Mouse (Mus musculus) embryonic facial prominence, embryonic 10.5 days (tissue): ENCODE data around the gene Slc47a1. TPM values are rescaled to one million over a fixed set of nuclear protein-coding genes. Genes with fewer than 3 reads are reported as not detected.

Experiments used
- DNase-seq: peaks from one replicate; pipeline ENCODE4 v3.0.0-alpha.2; 2017; ENCODE audit warnings: low spot score
- H3K27ac ChIP-seq: fragments of 300-500 bp; sonication (generic); replicated peaks from 2 replicates; pipeline ENCODE4 v1.5.1; 2016; ENCODE audit warnings: mild to moderate bottlenecking
- H3K27me3 ChIP-seq: fragments of 300-500 bp; sonication (generic); replicated peaks from 2 replicates; pipeline ENCODE4 v1.6.1; 2016; ENCODE audit warnings: low read depth, mild to moderate bottlenecking; ENCODE audit not compliant: poor library complexity, severe bottlenecking
- H3K36me3 ChIP-seq: fragments of 300-500 bp; sonication (generic); replicated peaks from 2 replicates; pipeline ENCODE4 v1.6.1; 2016; ENCODE audit warnings: mild to moderate bottlenecking, moderate library complexity
- H3K4me1 ChIP-seq: fragments of 300-500 bp; sonication (generic); 2 replicates; pipeline ENCODE4 v1.6.1; 2016
- H3K4me3 ChIP-seq: fragments of 300-500 bp; sonication (generic); 2 replicates; pipeline ENCODE4 v1.5.1; 2016; ENCODE audit warnings: mild to moderate bottlenecking, moderate library complexity
- H3K9me3 ChIP-seq: fragments of 300-500 bp; sonication (generic); 2 replicates; pipeline ENCODE4 v1.6.1; 2016; ENCODE audit warnings: mild to moderate bottlenecking
- WGBS: fragments of 180-500 bp; shearing (Covaris S2); methylation state at CpG from one replicate; pipeline ENCODE4 v1.1.7; 2016; 5-methylcytosine and 5-hydroxymethylcytosine counted together
- polyA plus RNA-seq: library from polyadenylated mRNA; unstranded; fragments of >200 nt; fragmentation: Nextera tagmentation; extraction: Ambion mirVana; gene quantifications from 2 replicates; pipeline ENCODE4 v1.2.1, GENCODE M21; 2016

Gene Slc47a1
- polyA plus RNA-seq, 1 experiment from 2014 or later = 0.05 TPM

DNA sequence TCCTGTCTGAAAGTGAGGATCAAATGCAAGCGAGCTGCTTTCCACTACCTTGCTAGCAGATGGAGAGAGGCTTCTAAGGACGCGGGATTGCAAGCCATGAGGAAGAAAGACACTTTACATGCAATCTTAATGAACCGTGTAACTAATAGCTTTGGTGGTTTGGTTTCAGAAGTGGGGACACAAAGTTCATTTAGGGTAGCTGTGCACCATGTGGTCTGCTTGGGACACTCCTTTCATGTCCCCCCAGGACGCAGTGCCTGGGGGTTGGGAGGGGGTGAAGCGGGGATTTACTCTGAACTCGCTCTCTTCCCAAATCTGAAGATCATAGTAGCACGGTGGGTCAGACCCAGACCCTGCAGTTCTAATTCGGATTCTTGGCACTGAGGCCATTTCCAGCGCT is 36.2 kb downstream of the Slc47a1 start:
- peak overlapping the region; percentile 56 for H3K4me3 ChIP-seq
- H3K4me1 ChIP-seq = peaks cover 12% of the 10 kb centered on the region
- no peaks in the 10 kb centered on the region for H3K36me3 ChIP-seq
- peaks cover 68% of the 10 kb centered on the region for H3K27me3 ChIP-seq
- WGBS = 20% methylated on average over 10 of the region's 10 CpGs
- no peak overlapping the region for H3K27ac ChIP-seq
- peak; percentile 15 for DNase-seq
- no peaks in the 10 kb centered on the region for H3K9me3 ChIP-seq

DNA sequence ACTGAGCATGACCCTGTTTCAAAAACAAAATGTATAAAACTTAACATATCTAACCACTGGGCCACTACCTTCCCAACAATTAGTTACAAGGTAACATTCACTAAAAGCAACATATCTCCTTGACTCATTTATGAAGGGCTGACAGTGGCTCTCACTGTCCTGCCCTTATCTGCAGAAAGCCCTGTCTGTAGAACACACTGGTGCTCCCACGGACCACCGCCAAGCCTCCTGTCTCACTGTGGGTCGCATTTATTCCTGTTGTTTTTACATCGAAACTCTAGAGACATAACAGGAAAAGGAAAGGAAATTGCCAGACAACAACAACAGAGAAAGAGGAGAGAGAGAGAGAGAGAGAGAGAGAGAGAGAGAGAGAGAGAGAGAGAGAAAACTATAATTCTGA is 36.9 kb downstream of the Slc47a1 start:
- WGBS = 82% methylated on average over 4 of the region's 4 CpGs

DNA sequence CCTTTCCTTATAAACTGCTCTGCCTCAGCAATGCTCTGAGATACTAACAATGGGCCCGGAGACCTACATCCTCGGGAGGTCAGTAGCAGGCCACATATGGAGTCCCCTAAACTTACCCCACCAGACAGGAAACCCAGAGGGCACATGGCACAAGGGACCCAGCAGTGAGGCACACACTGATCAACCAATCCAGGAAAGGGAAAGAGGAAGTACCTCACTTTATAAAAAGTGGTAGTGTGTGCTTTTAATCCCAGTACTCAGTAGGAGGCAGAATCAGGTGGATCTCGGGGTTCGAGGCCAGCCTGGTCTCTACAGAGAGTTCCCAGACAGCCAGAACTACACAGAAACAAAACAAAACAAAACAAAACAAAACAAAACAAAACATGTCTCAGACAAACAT is 37.8 kb downstream of the Slc47a1 start:
- Histone ChIP-seq H3K36me3 (no peaks in the 10 kb centered on the region), H3K27ac (no peak overlapping the region), H3K4me1 (peaks cover 12% of the 10 kb centered on the region), H3K4me3 (no peak overlapping the region), H3K27me3 (peaks cover 59% of the 10 kb centered on the region), H3K9me3 (no peaks in the 10 kb centered on the region)
- no peak for DNase-seq
- WGBS = 80% methylated on average over 4 of the region's 4 CpGs

More for the DNA sequence above, 36.9 kb downstream of the Slc47a1 start:
- no peak overlapping the region for H3K27ac ChIP-seq
- peaks cover 67% of the 10 kb centered on the region for H3K27me3 ChIP-seq
- no peak for DNase-seq
- H3K9me3 ChIP-seq = no peaks in the 10 kb centered on the region
- H3K36me3 ChIP-seq = no peaks in the 10 kb centered on the region
- H3K4me3 ChIP-seq = no peak overlapping the region
- H3K4me1 ChIP-seq = peaks cover 12% of the 10 kb centered on the region

DNA sequence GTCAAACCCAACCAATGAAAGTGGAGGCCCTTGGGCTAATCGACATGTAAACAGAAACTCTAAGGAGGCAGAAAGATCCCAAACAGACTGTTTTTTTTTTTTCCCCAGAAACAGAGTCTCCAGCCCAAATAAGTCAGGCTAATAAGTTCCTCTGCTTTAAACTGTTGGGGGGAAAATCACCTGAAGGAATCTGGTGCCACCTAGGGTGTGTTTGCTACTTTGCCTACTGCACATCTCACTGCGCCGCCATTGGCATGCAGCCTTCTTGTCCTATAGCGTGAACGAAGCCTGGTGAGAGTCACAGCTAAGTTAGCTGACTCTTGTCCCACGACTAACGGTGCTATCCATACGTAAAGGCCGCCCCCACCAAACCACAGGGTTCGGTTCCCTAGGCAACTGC is 40.6 kb downstream of the Slc47a1 start:
- Histone ChIP-seq H3K4me3 (no peak overlapping the region), H3K36me3 (no peaks in the 10 kb centered on the region)
- WGBS = 78% methylated on average over 10 of the region's 10 CpGs

DNA sequence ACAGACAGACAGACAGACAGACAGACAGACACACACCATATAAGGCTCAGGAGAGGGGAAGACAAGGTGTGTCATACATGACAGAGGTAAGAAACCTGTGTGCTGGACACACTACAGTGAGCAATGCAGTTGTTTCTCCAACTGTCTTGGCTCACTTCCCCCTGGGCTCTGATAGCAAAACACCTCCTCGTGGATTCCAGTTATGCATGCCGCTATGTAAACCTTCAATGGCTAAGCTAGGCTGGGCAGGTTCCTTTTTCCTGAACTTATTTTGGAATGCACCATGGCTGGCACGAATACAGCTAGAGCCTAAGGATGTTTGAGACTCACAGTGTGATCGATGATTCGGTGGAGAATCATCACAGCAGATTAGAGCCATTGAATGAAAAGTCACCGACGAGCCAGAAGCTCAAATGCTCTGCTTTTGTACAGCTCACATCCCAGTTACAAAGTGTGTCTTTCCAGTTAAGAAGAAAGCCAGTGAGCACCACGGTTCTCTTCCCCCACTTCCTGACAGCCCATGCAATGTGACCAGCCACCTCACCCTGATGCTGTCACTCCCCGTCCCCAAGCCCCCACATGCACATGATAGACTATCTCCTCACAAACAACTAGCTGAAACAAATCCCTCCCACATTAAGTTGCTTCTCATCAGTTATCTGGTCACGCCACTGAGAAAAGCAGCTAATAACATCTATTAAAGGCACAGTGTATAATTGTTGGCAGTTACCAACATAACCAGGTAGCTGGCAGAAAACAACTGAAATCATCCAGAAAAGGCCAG is 57.0 kb downstream of the Slc47a1 start:
- H3K4me1 ChIP-seq = peaks cover 8% of the 10 kb centered on the region
- WGBS = 75% methylated on average over 10 of the region's 10 CpGs
- DNase-seq = no peak

More for the DNA sequence above, 40.6 kb downstream of the Slc47a1 start:
- peaks cover 31% of the 10 kb centered on the region for H3K27me3 ChIP-seq
- no peak overlapping the region for H3K27ac ChIP-seq
- no peak for DNase-seq
- peaks cover 8% of the 10 kb centered on the region for H3K4me1 ChIP-seq
- no peaks in the 10 kb centered on the region for H3K9me3 ChIP-seq

DNA sequence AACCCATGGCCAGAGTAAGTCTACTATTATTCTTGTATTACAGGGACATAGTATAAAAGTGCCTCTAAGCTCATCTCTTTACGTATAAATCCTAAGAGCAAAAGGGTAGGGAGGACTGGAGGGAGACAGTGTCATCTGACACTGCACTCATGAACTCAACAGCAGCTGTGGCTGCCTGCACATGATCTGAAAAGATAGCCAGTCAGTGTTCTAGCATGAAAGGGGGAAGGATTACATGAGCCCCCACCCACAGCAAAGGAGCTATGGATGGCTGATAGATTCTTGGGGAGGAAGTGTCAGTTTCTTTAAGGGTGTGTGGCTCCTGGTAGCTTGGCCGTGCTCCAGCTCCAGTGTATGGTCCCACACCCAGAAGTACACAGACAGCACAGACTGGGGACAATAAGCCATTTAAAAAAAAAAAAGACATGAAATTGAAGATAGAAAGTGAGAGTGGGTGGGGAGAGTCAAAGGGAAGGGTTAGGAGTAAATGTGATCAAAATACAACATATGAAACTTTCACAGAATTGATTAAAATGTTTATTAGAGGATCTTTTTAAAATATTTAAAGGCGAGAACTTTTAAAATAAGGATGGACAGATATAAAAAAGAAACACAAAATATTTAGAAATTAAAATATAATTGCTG is 58.1 kb downstream of the Slc47a1 start:
- Histone ChIP-seq H3K36me3 (no peaks in the 10 kb centered on the region), H3K4me3 (no peak overlapping the region), H3K27me3 (no peaks in the 10 kb centered on the region), H3K4me1 (peaks cover 8% of the 10 kb centered on the region), H3K9me3 (no peaks in the 10 kb centered on the region), H3K27ac (no peak overlapping the region)
- 70% methylated on average over 3 of the region's 3 CpGs for WGBS
- DNase-seq = no peak

More for the DNA sequence above, 57.0 kb downstream of the Slc47a1 start:
- Histone ChIP-seq H3K27me3 (no peaks in the 10 kb centered on the region), H3K9me3 (no peaks in the 10 kb centered on the region), H3K36me3 (no peaks in the 10 kb centered on the region), H3K27ac (no peak overlapping the region), H3K4me3 (no peak overlapping the region)

DNA sequence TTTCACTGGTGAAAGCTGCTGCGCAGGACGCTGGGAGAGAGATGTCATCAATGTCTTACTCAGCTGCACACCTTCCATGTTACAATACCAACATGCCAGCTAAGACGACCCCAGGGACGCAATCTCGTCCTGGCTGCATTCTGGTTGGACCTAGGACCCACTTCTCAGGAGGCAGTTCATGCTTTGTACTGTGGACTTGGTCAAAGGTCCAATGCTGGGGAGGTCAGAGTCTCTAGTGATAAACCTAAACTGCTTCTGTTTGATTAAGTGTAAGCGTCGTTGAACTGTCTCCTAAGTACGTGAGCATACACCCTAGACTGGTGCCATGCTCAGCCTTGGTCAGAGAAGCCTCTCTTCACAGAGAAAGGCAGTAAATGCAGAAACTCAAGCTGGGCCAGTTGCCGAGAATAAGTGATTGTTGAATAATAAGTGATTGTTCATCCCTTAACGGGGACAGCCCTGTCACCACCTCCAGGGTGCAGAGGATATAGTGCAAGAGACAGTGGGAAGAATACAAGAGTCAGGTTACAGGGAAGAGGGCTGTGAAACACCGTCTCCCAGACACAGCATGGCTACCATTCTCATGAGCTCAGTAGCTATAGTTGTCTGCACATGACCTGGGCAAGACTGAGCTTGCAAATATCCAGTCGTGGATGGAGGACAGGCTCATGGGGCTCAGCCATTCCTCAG is 58.8 kb downstream of the Slc47a1 start:
- H3K9me3 ChIP-seq = no peaks in the 10 kb centered on the region

DNA sequence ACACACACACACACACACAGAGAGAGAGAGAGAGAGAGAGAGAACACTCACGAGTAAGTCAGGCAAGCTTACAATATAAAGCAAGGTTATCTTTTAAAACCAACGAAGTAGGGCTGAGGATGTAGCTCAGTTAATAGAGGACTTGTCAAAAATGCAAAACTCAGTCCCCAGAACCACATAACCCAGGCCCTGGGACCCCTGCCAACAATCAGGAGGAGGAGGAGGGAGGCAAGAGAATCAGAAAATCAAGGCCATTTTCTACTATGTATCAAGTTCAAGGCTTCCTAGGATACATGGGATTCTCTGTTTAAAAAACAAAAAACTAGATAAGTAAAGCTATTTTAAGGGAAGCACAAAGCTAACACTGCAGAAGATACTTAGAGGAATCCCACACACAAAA is 61.3 kb downstream of the Slc47a1 start:
- Histone ChIP-seq H3K9me3 (no peaks in the 10 kb centered on the region), H3K27ac (no peak overlapping the region), H3K4me1 (peaks cover 8% of the 10 kb centered on the region), H3K27me3 (no peaks in the 10 kb centered on the region), H3K4me3 (no peak overlapping the region), H3K36me3 (no peaks in the 10 kb centered on the region)
- DNase-seq = no peak
- 75% methylated on average over 2 of the region's 2 CpGs for WGBS

More for the DNA sequence above, 58.8 kb downstream of the Slc47a1 start:
- Histone ChIP-seq H3K27me3 (no peaks in the 10 kb centered on the region), H3K27ac (no peak overlapping the region), H3K4me3 (no peak overlapping the region), H3K36me3 (no peaks in the 10 kb centered on the region), H3K4me1 (peaks cover 8% of the 10 kb centered on the region)
- 60% methylated on average over 12 of the region's 12 CpGs for WGBS
- DNase-seq = no peak

DNA sequence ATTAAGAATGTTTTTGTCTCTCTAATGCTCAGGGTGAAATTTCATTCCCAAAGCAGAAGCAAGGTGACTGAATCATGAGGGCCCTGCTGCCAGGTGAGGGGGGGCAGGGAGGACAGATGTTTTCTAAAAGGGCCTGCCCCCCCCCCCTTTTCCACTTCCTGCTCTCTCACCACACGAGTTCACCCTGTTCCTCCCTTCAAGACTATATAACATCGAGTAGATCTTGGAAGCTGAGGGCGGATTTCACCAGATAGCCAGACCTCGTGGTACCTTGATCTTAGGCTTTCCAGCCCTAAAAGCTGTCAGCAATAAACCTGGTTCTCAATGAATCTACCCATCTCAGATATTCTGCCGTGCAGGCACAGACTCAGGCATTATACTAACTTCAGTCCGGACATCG is 67.8 kb downstream of the Slc47a1 start:
- no peak overlapping the region for H3K27ac ChIP-seq
- H3K4me1 ChIP-seq = peaks cover 7% of the 10 kb centered on the region
- no peak for DNase-seq
- no peaks in the 10 kb centered on the region; the same call in 1 of the 2 replicates for H3K27me3 ChIP-seq
- H3K9me3 ChIP-seq = 0 out of 2 replicates have a peak, but pooled peaks cover 4% of the 10 kb centered on the region
- no peaks in the 10 kb centered on the region for H3K36me3 ChIP-seq
- 68% methylated on average over 7 of the region's 7 CpGs for WGBS
- no peak overlapping the region for H3K4me3 ChIP-seq

DNA sequence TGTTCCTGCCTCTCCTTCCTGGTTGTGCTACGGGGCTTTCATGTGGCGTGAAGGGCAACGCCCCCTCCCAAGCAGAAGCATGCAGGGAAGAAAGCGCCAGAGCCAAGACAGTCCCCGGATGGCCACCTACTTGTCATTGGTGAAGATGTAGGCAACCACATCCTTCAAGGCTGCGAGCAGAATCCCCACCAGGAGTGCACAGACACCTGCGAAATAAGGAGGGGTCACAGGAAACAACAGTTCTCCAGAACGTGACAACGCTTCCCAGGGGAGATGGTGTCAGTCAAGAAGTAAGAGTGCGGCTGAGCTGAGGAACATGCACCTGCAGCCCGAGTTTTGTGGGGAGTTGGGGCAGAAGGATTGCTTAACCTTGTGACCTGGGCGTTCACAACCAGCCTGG is 68.3 kb downstream of the Slc47a1 start:
- no peak overlapping the region for H3K27ac ChIP-seq
- H3K36me3 ChIP-seq = no peaks in the 10 kb centered on the region
- peaks cover 7% of the 10 kb centered on the region for H3K4me1 ChIP-seq
- DNase-seq = no peak
- no peak overlapping the region for H3K4me3 ChIP-seq
- 62% methylated on average over 12 of the region's 12 CpGs for WGBS
- 0 out of 2 replicates have a peak, but pooled peaks cover 4% of the 10 kb centered on the region for H3K9me3 ChIP-seq
- H3K27me3 ChIP-seq = no peaks in the 10 kb centered on the region; the same call in 1 of the 2 replicates

DNA sequence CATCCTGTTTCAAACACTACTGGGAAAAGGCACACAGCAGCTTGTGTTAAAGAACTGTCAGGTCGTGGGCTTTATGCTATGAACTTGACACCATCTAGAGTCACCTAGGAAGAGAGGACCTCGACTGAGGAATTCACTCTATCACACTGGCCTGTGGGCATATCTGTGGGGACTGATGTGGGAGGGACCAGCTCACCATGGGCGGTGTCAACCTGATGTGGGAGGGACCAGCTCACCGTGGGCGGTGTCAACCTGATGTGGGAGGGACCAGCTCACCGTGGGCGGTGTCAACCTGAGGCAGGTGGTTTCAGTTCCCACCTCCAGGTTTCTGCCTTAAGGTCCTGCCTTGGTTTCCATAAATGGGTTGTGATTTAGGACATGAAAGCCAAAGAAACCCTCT is 70.3 kb downstream of the Slc47a1 start:
- Histone ChIP-seq H3K4me1 (peaks cover 7% of the 10 kb centered on the region), H3K27ac (no peak overlapping the region), H3K4me3 (no peak overlapping the region), H3K36me3 (no peaks in the 10 kb centered on the region), H3K27me3 (no peaks in the 10 kb centered on the region; the same call in 1 of the 2 replicates), H3K9me3 (0 out of 2 replicates have a peak, but pooled peaks cover 4% of the 10 kb centered on the region)
- WGBS = 39% methylated on average over 7 of the region's 7 CpGs
- no peak for DNase-seq

DNA sequence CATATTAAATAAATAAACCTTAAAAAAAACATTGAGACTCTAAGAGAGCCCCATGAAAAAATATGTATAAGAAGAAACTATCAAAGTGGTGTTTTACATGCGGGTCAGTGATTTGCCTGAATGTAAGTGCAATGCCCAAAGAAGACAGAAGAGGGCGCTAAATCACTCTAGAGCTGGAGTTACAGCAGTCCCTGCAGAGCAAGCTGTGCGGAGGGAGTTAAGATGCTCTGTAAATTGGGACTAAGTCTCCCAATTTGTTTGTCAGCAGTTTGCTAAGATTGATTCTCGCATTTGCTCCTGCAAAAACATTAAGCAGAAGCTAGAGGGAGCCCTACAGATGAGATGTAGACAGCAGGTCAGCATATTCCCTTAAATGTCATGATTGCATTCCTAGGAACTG is 72.8 kb downstream of the Slc47a1 start:
- no peaks in the 10 kb centered on the region for H3K36me3 ChIP-seq
- peaks cover 7% of the 10 kb centered on the region for H3K4me1 ChIP-seq
- no peak overlapping the region for H3K27ac ChIP-seq
- H3K9me3 ChIP-seq = 0 out of 2 replicates have a peak, but pooled peaks cover 4% of the 10 kb centered on the region
- 79% methylated on average over 4 of the region's 4 CpGs for WGBS
- H3K27me3 ChIP-seq = no peaks in the 10 kb centered on the region; the same call in 1 of the 2 replicates
- H3K4me3 ChIP-seq = no peak overlapping the region
- DNase-seq = no peak
